Mouse (Mus musculus) cortical plate, adult 2 months (tissue): ENCODE measurements at regions not wholly inside any gene's neighbourhood (a gene's known extent, or its start where the extent isn't known, plus 50 kb on each side); places are given as distances from the start of the nearest gene placed in this dataset.
A peak's percentile ranks its signal among the peaks of the same experiment; 100 is the strongest.

ENCODE experiments used
- CTCF ChIP-seq: fragments of 200-500 bp; IDR thresholded peaks from 2 replicates; pipeline ENCODE4 v1.5.1; 2011; ENCODE audit warnings: mild to moderate bottlenecking, control low read depth, low read length; ENCODE audit not compliant: insufficient read depth; ENCODE audit errors: extremely low read depth
- POLR2A ChIP-seq: fragments of 200-500 bp; IDR thresholded peaks from 2 replicates; pipeline ENCODE4 v1.6.1; 2011; ENCODE audit warnings: mild to moderate bottlenecking, low read length, control low read depth; ENCODE audit not compliant: insufficient read depth; ENCODE audit errors: extremely low read depth

- TF ChIP-seq CTCF (0 out of 2 replicates have a peak, but pooled peaks have one; percentile 25), POLR2A (no peak)
Observed at GRCm38 (mm10) chr2:94571646-94572045, 133.7 kb upstream of the Api5 start.
